Mouse (Mus musculus) kidney, postnatal 0 days (tissue): ENCODE data around the gene Phldb2. TPM values are rescaled to one million over a fixed set of nuclear protein-coding genes. Genes with fewer than 3 reads are reported as not detected.

Source experiments
- ATAC-seq: fragments of 200-750 bp; cut with Nextera tagmentation; replicated peaks from 2 replicates; pipeline ENCODE4 v1.8.0; 2017; ENCODE audit warnings: low read depth, moderate number of reproducible peaks, moderate TSS enrichment, moderate library complexity; ENCODE audit not compliant: low FRiP score
- DNase-seq: peaks from one replicate; pipeline ENCODE4 v3.0.0-alpha.2; 2016; ENCODE audit warnings: low spot score
- H3K27ac ChIP-seq: fragments of 300-500 bp; sonication (generic); 2 replicates; pipeline ENCODE4 v1.5.1; 2014; ENCODE audit warnings: mild to moderate bottlenecking
- H3K27me3 ChIP-seq: fragments of 300-500 bp; sonication (generic); 2 replicates; pipeline ENCODE4 v1.6.1; 2014; ENCODE audit warnings: low read length, mixed read lengths; ENCODE audit not compliant: insufficient read depth
- H3K36me3 ChIP-seq: fragments of 300-500 bp; sonication (generic); 2 replicates; pipeline ENCODE4 v1.6.1; 2014; ENCODE audit warnings: low read length, mixed read lengths; ENCODE audit not compliant: insufficient read depth
- H3K4me1 ChIP-seq: fragments of 300-500 bp; sonication (generic); replicated peaks from 2 replicates; pipeline ENCODE4 v1.6.1; 2014; ENCODE audit warnings: antibody characterized with exemption, low read length, mixed read lengths; ENCODE audit not compliant: insufficient read depth
- H3K4me2 ChIP-seq: fragments of 300-500 bp; sonication (generic); 2 replicates; pipeline ENCODE4 v1.6.1; 2014; ENCODE audit warnings: mild to moderate bottlenecking, low read length, moderate library complexity, mixed read lengths
- H3K4me3 ChIP-seq: fragments of 300-500 bp; sonication (generic); replicated peaks from 2 replicates; pipeline ENCODE4 v1.5.1; 2014; ENCODE audit warnings: low read depth, low read length
- H3K9ac ChIP-seq: fragments of 300-500 bp; sonication (generic); 2 replicates; pipeline ENCODE4 v1.6.1; 2014; ENCODE audit warnings: low read depth, low read length
- H3K9me3 ChIP-seq: fragments of 300-500 bp; sonication (generic); replicated peaks from 2 replicates; pipeline ENCODE4 v1.6.1; 2016; ENCODE audit warnings: low read length, inconsistent platforms, mixed read lengths
- CTCF ChIP-seq: IDR thresholded peaks from 2 replicates; pipeline ENCODE4 v1.5.1; 2016; ENCODE audit warnings: antibody characterized with exemption, low read depth, mild to moderate bottlenecking, moderate library complexity
- WGBS: fragments of 180-500 bp; shearing (Covaris S2); extraction: QIAGEN DNeasy Blood & Tissue Kit; methylation state at CpG from one replicate; pipeline ENCODE4 v1.1.7; 2014; 5-methylcytosine and 5-hydroxymethylcytosine counted together
- polyA plus RNA-seq: library from polyadenylated mRNA; unstranded; fragments of >200 nt; fragmentation: Nextera tagmentation; extraction: Ambion mirVana; gene quantifications from 2 replicates; pipeline ENCODE4 v1.2.1, GENCODE M21; 2015

Gene Phldb2
- polyA plus RNA-seq, 1 experiment from 2014 or later, result 74.2 TPM

DNA sequence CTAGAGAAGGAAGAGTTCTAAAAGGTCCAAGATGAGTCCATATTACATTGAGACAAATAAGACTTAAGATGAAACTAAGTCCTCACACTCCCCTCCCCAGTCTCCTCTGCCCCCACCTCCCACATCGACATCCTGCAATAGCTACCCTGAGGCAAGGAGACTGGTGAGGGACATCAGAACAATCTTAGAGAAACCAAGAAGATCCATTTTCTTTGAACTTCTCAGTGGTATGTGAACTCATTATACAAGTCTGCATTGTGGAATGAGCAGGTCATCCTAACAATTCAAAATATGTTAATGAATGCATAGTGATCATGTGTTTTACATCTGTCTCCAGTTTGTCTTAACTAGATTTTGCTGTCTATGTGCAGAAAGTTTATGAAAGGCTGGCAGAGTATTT, 75.7 kb downstream of the Phldb2 start:
- no peak overlapping the region for H3K4me3 ChIP-seq
- H3K27me3 ChIP-seq, result no peaks in the 10 kb centered on the region
- 60% methylated on average over 1 of the region's 1 CpGs for WGBS
- no peak overlapping the region for H3K4me2 ChIP-seq
- ATAC-seq (no peak), DNase-seq (no peak)
- no peak for TF ChIP-seq CTCF
- H3K9ac ChIP-seq, result no peak overlapping the region
- H3K36me3 ChIP-seq, result no peaks in the 10 kb centered on the region
- 0 out of 2 replicates have a peak overlapping the region, but pooled peaks have one; percentile 50 for H3K27ac ChIP-seq
- 0 out of 2 replicates have a peak, but pooled peaks cover 8% of the 10 kb centered on the region for H3K4me1 ChIP-seq
- H3K9me3 ChIP-seq, result no peaks in the 10 kb centered on the region

DNA sequence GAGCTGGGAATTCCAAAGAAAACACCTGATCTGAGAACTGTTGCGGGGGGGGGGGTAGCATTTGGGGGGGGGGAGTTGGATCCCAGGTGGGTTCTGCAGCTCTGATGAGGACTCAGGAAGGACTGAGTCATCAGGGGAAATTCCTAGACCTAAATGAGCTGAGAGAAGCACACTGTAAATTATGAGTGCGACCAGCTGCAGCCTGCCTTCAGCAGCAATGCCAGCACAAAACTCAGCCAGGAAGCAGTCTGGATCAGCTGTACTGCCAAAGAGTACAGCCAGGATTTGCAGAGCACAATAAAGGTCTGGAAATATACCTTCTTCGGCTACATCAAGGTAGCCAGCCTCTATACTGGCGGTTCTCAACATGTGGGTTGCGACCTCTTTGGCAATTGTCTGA, 76.2 kb downstream of the Phldb2 start:
- 57% methylated on average over 5 of the region's 5 CpGs for WGBS
- Histone ChIP-seq H3K4me2 (no peak overlapping the region), H3K4me1 (0 out of 2 replicates have a peak, but pooled peaks cover 8% of the 10 kb centered on the region), H3K27me3 (no peaks in the 10 kb centered on the region), H3K9ac (no peak overlapping the region), H3K36me3 (no peaks in the 10 kb centered on the region), H3K27ac (peak overlapping the region; percentile 50), H3K9me3 (no peaks in the 10 kb centered on the region), H3K4me3 (no peak overlapping the region)
- peak; percentile 43 for DNase-seq
- no peak for TF ChIP-seq CTCF
- peak; percentile 61; the same call in 1 of the 2 replicates for ATAC-seq

DNA sequence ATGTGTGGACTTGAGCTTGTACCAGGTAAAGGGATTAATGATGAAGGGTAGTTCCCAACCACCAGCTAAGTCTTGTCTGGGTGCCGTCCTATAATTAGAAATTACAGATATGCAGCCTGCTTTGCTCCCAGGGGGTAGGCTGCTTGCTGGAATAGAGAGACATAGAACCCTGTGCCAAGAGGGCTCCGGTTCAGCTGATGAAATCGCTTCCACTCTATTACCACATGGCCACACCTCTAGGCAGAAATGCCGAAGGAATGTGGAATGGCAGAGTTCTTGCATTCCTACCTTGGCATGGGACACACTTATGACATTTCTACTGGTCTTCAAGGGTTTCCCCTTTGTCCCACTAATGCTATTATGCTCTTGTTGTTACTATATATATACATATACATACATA, 80.0 kb downstream of the Phldb2 start:
- Histone ChIP-seq H3K9me3 (no peaks in the 10 kb centered on the region), H3K36me3 (no peaks in the 10 kb centered on the region), H3K4me2 (no peak overlapping the region), H3K4me3 (no peak overlapping the region), H3K27ac (no peak overlapping the region), H3K4me1 (peaks cover 5% of the 10 kb centered on the region; the same call in 1 of the 2 replicates), H3K27me3 (no peaks in the 10 kb centered on the region), H3K9ac (no peak overlapping the region)
- ATAC-seq, result no peak
- DNase-seq, result no peak
- no peak for TF ChIP-seq CTCF
- WGBS, result 73% methylated on average over 4 of the region's 4 CpGs

GRCm38 (mm10) chr16:45871286-45871976, 82.0 kb downstream of the Phldb2 start:
- DNase-seq, result peak; percentile 59
- 67% methylated on average over 10 of the region's 10 CpGs for WGBS
- ATAC-seq, result peak; percentile 54; the same call in 1 of the 2 replicates
- H3K9me3 ChIP-seq, result no peaks in the 10 kb centered on the region
- H3K27ac ChIP-seq, result no peak overlapping the region
- no peaks in the 10 kb centered on the region for H3K27me3 ChIP-seq
- no peak for TF ChIP-seq CTCF
- no peak overlapping the region for H3K9ac ChIP-seq
- H3K4me3 ChIP-seq, result no peak overlapping the region
- no peak overlapping the region for H3K4me2 ChIP-seq
- peaks cover 5% of the 10 kb centered on the region; the same call in 1 of the 2 replicates for H3K4me1 ChIP-seq
- no peaks in the 10 kb centered on the region for H3K36me3 ChIP-seq

DNA sequence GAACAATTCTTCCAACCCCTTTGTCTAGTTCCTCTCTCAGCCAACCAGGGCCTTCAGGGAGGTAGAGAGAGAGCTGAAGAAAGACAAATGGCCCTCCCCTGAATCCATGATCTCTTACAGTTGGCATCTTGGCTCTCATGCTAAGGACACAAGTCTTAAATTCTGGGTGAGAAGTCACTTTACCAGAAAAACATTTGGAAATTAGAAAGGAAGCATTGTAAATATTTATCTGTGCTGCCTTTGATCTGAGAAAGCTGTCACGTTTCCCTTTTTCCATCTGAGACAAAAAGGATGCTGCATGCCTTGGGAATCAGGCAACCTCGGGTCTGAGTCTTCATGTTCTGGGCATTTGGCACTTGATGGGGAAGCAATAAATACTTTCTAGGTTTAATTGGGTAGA, 82.7 kb downstream of the Phldb2 start:
- no peak overlapping the region for H3K27ac ChIP-seq
- H3K36me3 ChIP-seq, result no peaks in the 10 kb centered on the region
- no peak overlapping the region for H3K9ac ChIP-seq
- ATAC-seq (no peak), DNase-seq (peak; percentile 49)
- H3K4me3 ChIP-seq, result no peak overlapping the region
- no peak for TF ChIP-seq CTCF
- no peaks in the 10 kb centered on the region for H3K27me3 ChIP-seq
- H3K4me1 ChIP-seq, result peaks cover 5% of the 10 kb centered on the region; the same call in 1 of the 2 replicates
- no peak overlapping the region for H3K4me2 ChIP-seq
- WGBS, result 41% methylated on average over 2 of the region's 2 CpGs
- H3K9me3 ChIP-seq, result no peaks in the 10 kb centered on the region

DNA sequence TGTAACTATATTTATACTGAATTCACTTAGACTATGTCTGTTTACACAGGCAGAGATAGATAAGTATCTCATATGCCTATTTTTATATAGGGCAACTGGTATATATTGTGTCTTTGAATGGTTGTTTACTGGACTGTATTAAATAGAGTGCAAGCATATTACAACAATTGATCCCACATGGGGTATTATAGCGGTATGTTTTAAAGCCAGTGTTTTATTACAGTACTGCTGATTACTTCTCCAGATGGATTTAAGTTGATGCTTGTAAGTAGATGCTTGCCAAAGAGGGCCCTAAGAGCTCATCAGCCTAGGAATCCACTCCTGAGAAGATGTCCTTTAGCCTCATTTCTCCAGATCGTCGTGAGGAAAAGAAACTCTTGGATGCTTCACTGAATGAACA, 84.4 kb downstream of the Phldb2 start:
- no peak overlapping the region for H3K4me2 ChIP-seq
- peaks cover 5% of the 10 kb centered on the region; the same call in 1 of the 2 replicates for H3K4me1 ChIP-seq
- DNase-seq (no peak), ATAC-seq (no peak)
- H3K9me3 ChIP-seq, result no peaks in the 10 kb centered on the region
- H3K27me3 ChIP-seq, result no peaks in the 10 kb centered on the region
- H3K36me3 ChIP-seq, result no peaks in the 10 kb centered on the region
- H3K4me3 ChIP-seq, result no peak overlapping the region
- 58% methylated on average over 3 of the region's 3 CpGs for WGBS
- TF ChIP-seq CTCF, result no peak
- no peak overlapping the region for H3K27ac ChIP-seq
- H3K9ac ChIP-seq, result no peak overlapping the region
